Mouse (Mus musculus): ENCODE measurements around the gene Tmem59l.

DNA sequence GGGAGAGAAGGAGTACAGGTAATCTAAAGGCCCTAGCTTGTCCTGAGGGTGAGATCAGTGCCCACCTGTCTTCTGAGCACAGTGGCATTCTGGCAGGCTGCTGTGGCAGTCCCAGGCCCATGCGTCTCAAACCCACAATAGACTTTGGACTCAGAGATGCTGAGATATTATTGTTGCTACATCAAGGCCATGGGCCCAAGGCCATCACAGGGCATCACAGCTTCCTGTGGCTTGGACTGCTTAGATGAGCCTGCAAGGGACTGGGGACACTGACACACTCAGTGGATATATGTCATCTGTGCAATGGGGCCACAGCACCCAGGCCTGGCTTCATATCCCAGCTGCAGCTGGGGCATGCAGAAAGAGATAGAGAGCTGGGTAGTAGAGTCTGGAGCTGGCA, 30.2 kb downstream of the Tmem59l start:
- no peak for TF ChIP-seq EP300 (IDR thresholded peaks at IDR 0.05; ENCODE audit: insufficient read depth, low read depth, low read length)
- no peak for TF ChIP-seq POLR2A (IDR thresholded peaks at IDR 0.05; ENCODE audit: insufficient read depth, low read length)
